Mouse (Mus musculus) intestine, embryonic 16.5 days (tissue): ENCODE results near the gene Mcoln3. TPM values are rescaled to one million over a fixed set of nuclear protein-coding genes. Genes with fewer than 3 reads are reported as not detected.

Source experiments
- ATAC-seq: fragments of 200-750 bp; cut with Nextera tagmentation; 2 replicates; pipeline ENCODE4 v1.8.0; 2017; ENCODE audit warnings: moderate TSS enrichment, moderate library complexity
- H3K27ac ChIP-seq: fragments of 300-500 bp; sonication (generic); 2 replicates; pipeline ENCODE4 v1.5.1; 2014; ENCODE audit warnings: mild to moderate bottlenecking, low read length
- H3K27me3 ChIP-seq: fragments of 300-500 bp; sonication (generic); replicated peaks from 2 replicates; pipeline ENCODE4 v1.6.1; 2014; ENCODE audit warnings: low read length, control low read depth, mixed read lengths; ENCODE audit not compliant: control insufficient read depth, insufficient read depth
- H3K36me3 ChIP-seq: fragments of 300-500 bp; sonication (generic); 2 replicates; pipeline ENCODE4 v1.6.1; 2014; ENCODE audit warnings: low read length, control low read depth; ENCODE audit not compliant: control insufficient read depth, insufficient read depth
- H3K4me1 ChIP-seq: fragments of 300-500 bp; sonication (generic); 2 replicates; pipeline ENCODE4 v1.6.1; 2014; ENCODE audit warnings: low read length, control low read depth, mixed read lengths; ENCODE audit not compliant: control insufficient read depth, insufficient read depth
- H3K4me2 ChIP-seq: fragments of 300-500 bp; sonication (generic); 2 replicates; pipeline ENCODE4 v1.6.1; 2014; ENCODE audit warnings: low read depth, low read length, control low read depth
- H3K4me3 ChIP-seq: fragments of 300-500 bp; sonication (generic); 2 replicates; pipeline ENCODE4 v1.5.1; 2014; ENCODE audit warnings: mild to moderate bottlenecking, low read length
- H3K9ac ChIP-seq: fragments of 300-500 bp; sonication (generic); 2 replicates; pipeline ENCODE4 v1.6.1; 2014; ENCODE audit warnings: low read depth, low read length
- H3K9me3 ChIP-seq: fragments of 300-500 bp; sonication (generic); 2 replicates; pipeline ENCODE4 v1.6.1; 2016; ENCODE audit warnings: low read length, control low read depth; ENCODE audit not compliant: control insufficient read depth
- WGBS: fragments of 180-500 bp; shearing (Covaris S2); extraction: QIAGEN DNeasy Blood & Tissue Kit; methylation state at CpG from one replicate; pipeline ENCODE4 v1.1.7; 2014; 5-methylcytosine and 5-hydroxymethylcytosine counted together
- polyA plus RNA-seq: library from polyadenylated mRNA; unstranded; fragments of >200 nt; fragmentation: Nextera tagmentation; extraction: Ambion mirVana; gene quantifications from 2 replicates; pipeline ENCODE4 v1.2.1, GENCODE M21; 2015

Gene Mcoln3
- polyA plus RNA-seq = 74.3 and 102 TPM in 2 replicates

GRCm38 (mm10) chr3:146117258-146117996 lies at the start of gene Mcoln3:
Mcoln3 (plus strand) TSS chr3:146117450.
- H3K27me3 ChIP-seq = 0 out of 2 replicates have a peak, but pooled peaks cover 3% of the 10 kb centered on the region
- peak within 1 kb of the TSS; percentile 76 for H3K27ac ChIP-seq
- H3K4me2 ChIP-seq = peak within 1 kb of the TSS; percentile 55
- peak within 1 kb of the TSS; percentile 64 for H3K9ac ChIP-seq
- no peaks in the 10 kb centered on the region for H3K36me3 ChIP-seq
- 7% methylated on average over 35 of the region's 35 CpGs for WGBS
- peak; percentile 69 for ATAC-seq
- peak within 1 kb of the TSS; percentile 52 for H3K4me3 ChIP-seq
- peaks cover 9% of the 10 kb centered on the region for H3K4me1 ChIP-seq
- H3K9me3 ChIP-seq = no peaks in the 10 kb centered on the region

- H3K4me3 ChIP-seq = no peak overlapping the region
- 85% methylated on average over 4 of the region's 4 CpGs for WGBS
Measured at GRCm38 (mm10) chr3:146069276-146069675, 48.0 kb upstream of the Mcoln3 start.

GRCm38 (mm10) chr3:146072780-146073179 lies 44.5 kb upstream of the Mcoln3 start:
- H3K27me3 ChIP-seq = no peaks in the 10 kb centered on the region

More at GRCm38 (mm10) chr3:146069276-146069675, 48.0 kb upstream of the Mcoln3 start:
- no peak overlapping the region for H3K27ac ChIP-seq
- ATAC-seq = no peak
- no peaks in the 10 kb centered on the region for H3K9me3 ChIP-seq
- no peak overlapping the region for H3K4me2 ChIP-seq
- H3K4me1 ChIP-seq = no peaks in the 10 kb centered on the region
- no peak overlapping the region for H3K9ac ChIP-seq
- H3K27me3 ChIP-seq = no peaks in the 10 kb centered on the region
- H3K36me3 ChIP-seq = no peaks in the 10 kb centered on the region

DNA sequence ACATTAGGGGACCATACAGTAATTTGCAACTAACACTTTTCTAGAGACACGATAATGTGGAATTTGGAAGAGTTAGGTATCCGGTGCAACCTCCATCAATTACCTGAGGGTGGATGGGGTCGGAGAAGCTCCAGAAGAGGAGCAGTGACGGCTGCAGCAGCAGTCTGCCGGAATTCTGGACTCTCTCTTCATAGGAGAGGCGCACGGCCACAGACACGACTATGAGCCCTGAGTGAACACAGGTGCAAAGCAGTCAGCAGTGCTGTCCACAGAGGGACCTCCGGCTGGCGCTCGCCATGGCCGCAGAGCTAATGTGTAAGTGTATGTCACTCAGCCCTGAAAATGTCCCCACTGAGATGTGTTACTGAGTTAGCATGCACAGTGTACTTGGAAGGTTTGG lies 37.0 kb upstream of the Mcoln3 start:
- no peaks in the 10 kb centered on the region for H3K27me3 ChIP-seq
- H3K9me3 ChIP-seq = no peaks in the 10 kb centered on the region
- H3K27ac ChIP-seq = no peak overlapping the region
- no peak overlapping the region for H3K9ac ChIP-seq
- no peak for ATAC-seq
- WGBS = 88% methylated on average over 12 of the region's 12 CpGs
- no peak overlapping the region for H3K4me3 ChIP-seq
- H3K4me2 ChIP-seq = no peak overlapping the region
- H3K4me1 ChIP-seq = no peaks in the 10 kb centered on the region
- H3K36me3 ChIP-seq = no peaks in the 10 kb centered on the region

More at GRCm38 (mm10) chr3:146072780-146073179, 44.5 kb upstream of the Mcoln3 start:
- ATAC-seq = no peak
- 74% methylated on average over 7 of the region's 7 CpGs for WGBS
- H3K4me3 ChIP-seq = no peak overlapping the region
- H3K4me1 ChIP-seq = no peaks in the 10 kb centered on the region
- no peak overlapping the region for H3K4me2 ChIP-seq
- no peaks in the 10 kb centered on the region for H3K36me3 ChIP-seq
- no peak overlapping the region for H3K27ac ChIP-seq
- no peaks in the 10 kb centered on the region for H3K9me3 ChIP-seq
- no peak overlapping the region for H3K9ac ChIP-seq

- 75% methylated on average over 13 of the region's 13 CpGs for WGBS
- H3K27ac ChIP-seq = no peak overlapping the region
- no peak overlapping the region for H3K4me3 ChIP-seq
Measured at GRCm38 (mm10) chr3:146090988-146091657, 26.1 kb upstream of the Mcoln3 start.

GRCm38 (mm10) chr3:146095066-146095465 lies 22.2 kb upstream of the Mcoln3 start:
- Histone ChIP-seq H3K27me3 (no peaks in the 10 kb centered on the region), H3K36me3 (no peaks in the 10 kb centered on the region), H3K27ac (no peak overlapping the region), H3K9me3 (no peaks in the 10 kb centered on the region), H3K4me2 (no peak overlapping the region), H3K4me3 (no peak overlapping the region), H3K4me1 (no peaks in the 10 kb centered on the region), H3K9ac (no peak overlapping the region)
- WGBS = 86% methylated on average over 10 of the region's 10 CpGs
- no peak for ATAC-seq

More at GRCm38 (mm10) chr3:146090988-146091657, 26.1 kb upstream of the Mcoln3 start:
- H3K4me2 ChIP-seq = no peak overlapping the region
- H3K9me3 ChIP-seq = no peaks in the 10 kb centered on the region
- no peaks in the 10 kb centered on the region for H3K36me3 ChIP-seq
- H3K9ac ChIP-seq = no peak overlapping the region
- H3K27me3 ChIP-seq = no peaks in the 10 kb centered on the region
- no peaks in the 10 kb centered on the region for H3K4me1 ChIP-seq
- ATAC-seq = peak; percentile 89

GRCm38 (mm10) chr3:146096986-146097385 lies 20.3 kb upstream of the Mcoln3 start:
- no peak overlapping the region for H3K9ac ChIP-seq
- no peak for ATAC-seq
- 88% methylated on average over 7 of the region's 7 CpGs for WGBS

DNA sequence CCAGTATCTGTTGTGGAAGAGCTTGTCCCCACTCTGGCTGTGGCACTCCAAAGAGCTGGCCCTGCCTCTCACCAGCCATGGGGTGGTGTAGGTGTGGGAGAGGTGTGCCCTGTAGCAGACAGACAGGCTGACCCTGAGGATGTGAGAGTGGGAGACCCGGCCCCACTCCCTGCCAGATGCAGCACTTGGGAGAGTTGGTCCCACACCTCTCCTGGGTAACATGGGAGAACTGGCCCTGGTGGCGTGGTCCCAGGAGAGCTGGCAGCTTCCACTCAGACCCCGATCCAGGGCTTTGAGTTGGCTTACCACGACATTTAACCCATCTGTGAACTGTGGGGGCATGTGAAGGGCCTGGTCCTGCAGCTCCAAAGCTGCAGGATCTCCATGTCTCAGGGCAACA lies 19.4 kb upstream of the Mcoln3 start:
- WGBS = 88% methylated on average over 4 of the region's 4 CpGs
- no peaks in the 10 kb centered on the region for H3K36me3 ChIP-seq
- no peak overlapping the region for H3K4me3 ChIP-seq
- no peaks in the 10 kb centered on the region for H3K9me3 ChIP-seq
- no peak overlapping the region for H3K9ac ChIP-seq
- H3K4me2 ChIP-seq = no peak overlapping the region
- ATAC-seq = no peak
- H3K27me3 ChIP-seq = no peaks in the 10 kb centered on the region
- H3K4me1 ChIP-seq = no peaks in the 10 kb centered on the region
- H3K27ac ChIP-seq = no peak overlapping the region

More at GRCm38 (mm10) chr3:146096986-146097385, 20.3 kb upstream of the Mcoln3 start:
- Histone ChIP-seq H3K36me3 (no peaks in the 10 kb centered on the region), H3K27ac (no peak overlapping the region), H3K4me2 (no peak overlapping the region), H3K9me3 (no peaks in the 10 kb centered on the region), H3K27me3 (no peaks in the 10 kb centered on the region), H3K4me1 (no peaks in the 10 kb centered on the region), H3K4me3 (no peak overlapping the region)

- Histone ChIP-seq H3K27me3 (no peaks in the 10 kb centered on the region), H3K27ac (no peak overlapping the region), H3K36me3 (no peaks in the 10 kb centered on the region), H3K4me1 (no peaks in the 10 kb centered on the region), H3K4me3 (no peak overlapping the region), H3K4me2 (no peak overlapping the region), H3K9me3 (no peaks in the 10 kb centered on the region), H3K9ac (no peak overlapping the region)
- ATAC-seq = no peak
Measured at GRCm38 (mm10) chr3:146099925-146100324, 17.3 kb upstream of the Mcoln3 start.
